Mouse (Mus musculus): ENCODE measurements at regions not wholly inside any gene's neighbourhood (a gene's known extent, or its start where the extent isn't known, plus 50 kb on each side); places are given as distances from the start of the nearest gene placed in this dataset.

DNA sequence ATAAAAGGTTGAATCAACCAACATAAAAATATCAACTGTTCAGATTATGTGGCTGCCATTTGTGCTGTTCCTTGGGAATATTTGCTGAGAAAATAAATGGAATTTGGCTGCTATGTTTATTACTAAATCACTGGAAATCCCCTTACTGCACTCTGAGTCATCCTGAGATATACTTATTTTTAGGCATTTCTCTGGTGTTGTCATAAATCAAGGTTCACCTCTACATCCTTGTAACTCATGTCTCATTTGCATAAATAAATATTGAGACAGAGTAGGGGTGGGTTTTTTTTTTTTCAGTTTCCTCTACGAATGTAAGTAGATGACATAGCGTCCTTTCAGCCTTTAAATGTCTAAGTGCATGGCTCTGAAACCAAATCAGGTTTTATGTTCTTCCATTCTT, 191.9 kb upstream of the Fat1 start:
- no peak for ATAC-seq (replicated peaks in 1 of 2; ENCODE audit: insufficient read depth in 1 of 2, low FRiP score in 2 of 2, low TSS enrichment in 1 of 2, low read depth in 1 of 2, poor library complexity in 2 of 2, severe bottlenecking in 2 of 2)

DNA sequence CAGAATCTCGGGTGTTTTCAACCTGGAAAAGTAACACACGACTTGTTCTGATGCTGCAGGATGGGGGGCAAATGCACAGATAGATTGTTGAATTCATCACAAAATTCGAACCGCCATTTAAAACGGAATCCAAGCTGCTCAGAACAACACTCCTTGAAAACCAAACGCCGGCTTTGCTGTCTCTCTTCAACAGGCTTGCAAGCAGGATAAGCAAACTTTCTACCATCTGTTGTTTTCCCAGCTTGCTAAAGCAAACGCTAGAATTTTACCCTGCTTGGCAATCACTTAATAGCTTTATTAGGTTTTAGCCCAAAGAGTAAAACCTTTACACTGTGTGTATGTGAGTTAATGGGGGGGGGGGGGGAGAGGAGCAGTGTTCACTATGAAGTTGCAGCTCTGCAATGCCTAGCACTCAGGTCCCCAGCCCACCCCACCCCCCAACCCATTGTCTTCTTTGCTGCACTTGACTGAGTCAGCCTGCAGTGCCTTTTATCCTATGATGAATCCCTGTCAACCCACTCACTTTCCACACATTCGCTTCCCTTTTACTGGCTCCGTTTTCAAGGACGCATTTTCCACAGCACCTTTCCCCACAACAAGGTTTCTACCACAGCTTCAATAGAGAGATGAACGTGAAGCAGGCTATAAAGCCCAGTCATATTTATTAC, 190.1 kb upstream of the Fat1 start:
- ATAC-seq (replicated peaks in 1 of 2; ENCODE audit: insufficient read depth in 1 of 2, low FRiP score in 2 of 2, low TSS enrichment in 1 of 2, low read depth in 1 of 2, poor library complexity in 2 of 2, severe bottlenecking in 2 of 2), result no peak

DNA sequence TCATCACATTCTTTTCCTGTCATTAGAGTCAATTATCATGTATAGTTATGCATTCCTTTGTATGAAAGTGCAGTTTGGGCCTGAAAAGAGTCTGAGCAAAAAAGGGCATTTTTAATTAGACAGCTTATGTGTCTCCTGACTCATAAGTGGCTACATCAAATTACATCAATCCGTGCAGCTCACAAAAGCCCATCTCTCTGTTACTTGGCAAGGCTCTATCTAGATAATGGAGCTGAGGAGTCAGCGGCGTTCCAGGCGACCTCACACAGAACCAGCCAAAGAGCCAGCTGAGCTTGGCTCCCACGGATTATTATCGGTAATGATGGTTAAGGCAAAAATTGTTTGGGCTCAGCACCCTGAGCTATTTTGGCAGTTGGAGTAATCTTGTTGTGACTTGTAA, 176.5 kb upstream of the Fat1 start:
- ATAC-seq (replicated peaks in 1 of 2; ENCODE audit: insufficient read depth in 1 of 2, low FRiP score in 2 of 2, low TSS enrichment in 1 of 2, low read depth in 1 of 2, poor library complexity in 2 of 2, severe bottlenecking in 2 of 2), result no peak

DNA sequence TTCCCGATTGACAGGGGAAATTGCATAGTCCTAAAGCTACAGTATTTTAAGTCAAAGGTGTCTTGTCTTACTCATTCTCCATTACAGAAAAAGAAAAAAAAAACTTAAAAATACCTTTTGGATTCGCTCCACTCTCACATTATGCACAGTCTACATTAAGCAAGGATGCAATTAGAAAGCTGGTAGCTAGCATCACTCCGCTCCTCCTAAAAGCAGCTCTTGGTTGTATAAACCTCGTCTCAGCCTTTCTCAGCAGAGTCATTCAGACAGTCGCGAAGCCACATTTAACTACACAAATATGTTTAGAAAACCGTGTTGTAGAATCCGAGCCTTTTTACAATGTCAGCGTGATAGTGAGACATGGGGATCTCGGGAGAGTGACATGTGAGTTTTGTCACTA, 172.5 kb upstream of the Fat1 start:
- no peak for ATAC-seq (replicated peaks in 1 of 2; ENCODE audit: insufficient read depth in 1 of 2, low FRiP score in 2 of 2, low TSS enrichment in 1 of 2, low read depth in 1 of 2, poor library complexity in 2 of 2, severe bottlenecking in 2 of 2)

DNA sequence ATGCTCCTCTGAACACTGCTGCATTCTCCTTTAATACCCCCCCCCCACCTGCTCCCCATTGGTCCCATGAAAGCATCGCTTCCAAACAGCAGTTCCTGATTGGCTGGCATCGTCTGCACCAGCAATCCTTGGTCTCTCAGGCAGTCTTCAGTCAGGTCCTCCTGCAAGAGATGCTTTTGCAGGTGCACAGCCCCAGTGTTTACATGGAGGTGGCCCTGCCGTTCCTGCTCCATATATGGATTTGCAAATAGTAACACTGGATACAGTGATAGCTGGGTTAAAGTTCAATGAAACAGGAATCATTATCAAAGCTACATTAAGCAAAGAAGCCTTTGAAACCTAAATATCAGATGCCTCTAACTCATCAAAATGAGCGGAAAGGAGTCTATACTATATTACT, 170.1 kb upstream of the Fat1 start:
- no peak for ATAC-seq (replicated peaks in 1 of 2; ENCODE audit: insufficient read depth in 1 of 2, low FRiP score in 2 of 2, low TSS enrichment in 1 of 2, low read depth in 1 of 2, poor library complexity in 2 of 2, severe bottlenecking in 2 of 2)

DNA sequence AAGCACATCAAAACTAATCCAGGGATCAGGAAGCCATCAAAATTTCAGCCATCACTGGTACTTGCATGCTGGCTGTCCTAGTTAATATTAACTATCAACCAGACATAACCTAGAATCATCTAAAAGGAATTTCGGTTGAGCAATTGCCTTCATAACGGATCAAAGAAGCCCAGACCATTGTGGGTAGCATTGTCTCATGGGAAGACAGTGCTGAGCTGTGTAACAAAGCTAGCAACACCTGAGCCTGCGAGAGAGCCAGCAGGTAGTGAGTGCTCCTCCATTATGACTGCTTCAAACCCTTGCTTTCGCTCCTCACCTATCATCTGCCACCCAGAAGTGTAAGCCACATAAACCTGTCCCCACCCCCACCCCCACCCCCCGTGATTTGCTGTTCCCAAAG, 169.6 kb upstream of the Fat1 start:
- no peak for ATAC-seq (replicated peaks in 1 of 2; ENCODE audit: insufficient read depth in 1 of 2, low FRiP score in 2 of 2, low TSS enrichment in 1 of 2, low read depth in 1 of 2, poor library complexity in 2 of 2, severe bottlenecking in 2 of 2)

DNA sequence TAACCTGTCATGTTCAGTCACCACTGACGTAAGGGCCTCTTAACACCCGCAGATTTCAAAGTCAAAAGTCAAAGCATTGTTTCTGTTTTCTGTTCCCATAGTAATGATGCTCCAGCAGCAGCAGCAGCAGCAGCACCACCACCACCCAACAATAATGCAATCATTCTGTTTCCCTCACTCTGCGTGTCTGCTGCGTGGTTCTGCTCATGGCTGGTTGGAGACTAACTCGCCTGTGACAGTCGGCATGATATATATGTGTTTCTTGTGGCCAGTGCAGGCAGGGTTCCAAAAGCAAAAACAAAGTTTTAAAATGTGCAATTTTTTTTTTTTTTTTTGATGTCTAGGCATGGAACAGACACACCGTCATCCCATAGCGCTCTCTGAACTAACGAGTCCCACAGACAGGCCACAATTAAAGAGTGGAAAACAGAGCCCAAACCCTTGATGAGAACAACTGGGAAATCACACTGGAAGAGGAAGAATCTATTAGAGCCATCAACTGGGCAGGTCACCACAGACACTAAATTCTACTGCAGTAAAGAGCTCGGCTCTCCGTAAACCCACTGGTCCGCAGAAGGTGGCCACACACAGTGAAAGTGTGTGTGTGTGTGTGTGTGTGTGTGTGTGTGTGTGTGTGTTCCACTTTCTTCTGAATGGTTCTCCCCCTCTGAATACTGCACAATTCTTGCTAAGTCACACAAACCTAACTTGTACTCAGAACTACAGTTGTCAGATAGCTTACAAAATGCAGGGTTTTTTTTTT, 169.0 kb upstream of the Fat1 start:
- ATAC-seq (replicated peaks in 1 of 2; ENCODE audit: insufficient read depth in 1 of 2, low FRiP score in 2 of 2, low TSS enrichment in 1 of 2, low read depth in 1 of 2, poor library complexity in 2 of 2, severe bottlenecking in 2 of 2), result peak; percentile 78 to 81

DNA sequence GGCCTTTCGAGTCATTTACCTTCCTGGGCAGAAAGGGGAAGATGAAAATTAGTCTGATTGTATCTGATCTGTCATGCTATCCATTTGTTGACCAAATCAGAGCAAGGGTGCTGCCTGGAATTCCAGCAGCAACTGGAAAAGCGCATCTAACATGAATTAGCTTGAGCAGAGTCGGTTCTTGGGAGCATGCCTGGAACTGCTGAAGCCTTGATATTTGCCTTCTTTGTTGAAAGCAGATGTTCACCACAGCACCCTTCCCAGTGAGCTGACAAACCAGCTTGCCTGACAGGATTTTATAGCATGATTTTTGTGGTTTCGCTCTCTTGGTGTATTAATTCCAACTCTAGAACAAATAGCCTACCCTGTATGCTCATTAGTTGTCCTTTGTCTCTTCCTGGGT, 168.0 kb upstream of the Fat1 start:
- ATAC-seq (replicated peaks in 1 of 2; ENCODE audit: insufficient read depth in 1 of 2, low FRiP score in 2 of 2, low TSS enrichment in 1 of 2, low read depth in 1 of 2, poor library complexity in 2 of 2, severe bottlenecking in 2 of 2), result no peak

DNA sequence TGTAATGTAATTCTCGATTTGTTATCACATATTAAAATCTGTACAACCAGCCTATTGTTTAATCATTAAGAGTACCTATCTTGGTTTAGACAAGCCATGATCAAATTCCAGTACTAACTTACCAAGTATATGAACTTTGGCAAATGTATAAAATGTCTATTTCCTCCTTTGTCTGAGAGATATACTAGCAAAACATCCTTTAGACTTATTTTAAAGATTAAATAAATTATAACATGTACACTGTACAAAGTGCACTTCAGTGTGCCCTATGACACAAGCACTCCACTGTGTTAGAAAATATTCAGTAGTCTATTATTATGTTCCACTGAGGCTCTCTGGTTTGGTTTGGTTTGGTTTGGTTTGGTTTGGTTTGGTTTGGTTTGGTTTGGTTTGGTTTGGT, 156.0 kb upstream of the Fat1 start:
- no peak for ATAC-seq (replicated peaks in 1 of 2; ENCODE audit: insufficient read depth in 1 of 2, low FRiP score in 2 of 2, low TSS enrichment in 1 of 2, low read depth in 1 of 2, poor library complexity in 2 of 2, severe bottlenecking in 2 of 2)

DNA sequence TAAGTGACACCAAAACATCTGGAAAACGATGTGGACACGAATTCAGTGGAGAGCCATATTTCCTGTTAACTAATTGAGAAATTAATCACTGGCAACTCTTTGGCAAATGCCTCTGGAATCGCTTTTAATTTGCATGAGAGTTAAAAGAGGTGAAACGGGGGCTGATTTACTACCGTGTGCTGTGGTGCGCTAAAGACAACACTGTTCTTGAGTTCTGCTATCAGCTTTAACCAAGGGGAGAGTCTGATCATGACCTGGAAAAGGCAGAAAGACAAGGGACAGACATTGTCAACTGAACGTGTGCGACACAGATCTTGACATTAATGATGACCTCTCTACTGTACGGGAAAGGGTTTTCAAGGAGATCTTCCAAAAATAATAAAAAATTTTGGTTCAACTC, 152.8 kb upstream of the Fat1 start:
- no peak for ATAC-seq (replicated peaks in 1 of 2; ENCODE audit: insufficient read depth in 1 of 2, low FRiP score in 2 of 2, low TSS enrichment in 1 of 2, low read depth in 1 of 2, poor library complexity in 2 of 2, severe bottlenecking in 2 of 2)

DNA sequence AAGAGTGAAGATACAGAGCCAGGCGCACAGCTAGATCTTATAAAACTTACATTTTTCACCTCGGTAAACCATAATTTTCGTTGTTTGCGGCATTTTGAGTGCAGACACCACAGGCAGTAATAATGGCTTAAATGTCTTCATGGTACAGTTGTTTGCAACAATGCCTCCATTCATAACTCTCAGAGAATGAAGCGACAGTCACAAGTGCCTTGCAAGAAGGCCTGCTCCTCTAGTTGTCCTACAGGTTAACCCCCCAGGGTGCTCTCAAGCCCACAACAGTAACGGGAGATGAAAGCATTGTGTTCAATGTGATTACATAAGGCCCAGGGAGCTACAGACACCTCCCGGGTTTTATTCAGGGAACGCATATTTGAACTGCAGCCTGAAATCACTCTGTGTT, 150.1 kb upstream of the Fat1 start:
- no peak for ATAC-seq (replicated peaks in 1 of 2; ENCODE audit: insufficient read depth in 1 of 2, low FRiP score in 2 of 2, low TSS enrichment in 1 of 2, low read depth in 1 of 2, poor library complexity in 2 of 2, severe bottlenecking in 2 of 2)

DNA sequence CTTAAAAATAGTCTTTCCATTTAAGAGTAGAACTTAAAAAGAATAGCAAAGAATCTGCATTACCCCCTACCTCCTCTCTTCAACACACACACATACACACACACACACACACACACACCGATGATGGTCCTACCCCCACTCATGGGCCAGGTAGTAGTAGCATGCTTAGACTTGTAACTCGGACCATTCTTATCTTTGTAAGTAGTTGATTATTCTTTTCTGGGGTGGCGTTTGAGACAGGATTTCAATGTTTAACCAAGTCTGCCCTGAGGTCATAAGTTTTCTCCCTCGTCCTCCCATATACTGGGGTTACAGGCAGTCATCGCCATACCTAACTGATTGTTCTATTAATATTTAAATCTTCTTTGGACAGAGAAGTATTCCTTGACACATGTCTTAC, 148.5 kb upstream of the Fat1 start:
- ATAC-seq (replicated peaks in 1 of 2; ENCODE audit: insufficient read depth in 1 of 2, low FRiP score in 2 of 2, low TSS enrichment in 1 of 2, low read depth in 1 of 2, poor library complexity in 2 of 2, severe bottlenecking in 2 of 2), result no peak

DNA sequence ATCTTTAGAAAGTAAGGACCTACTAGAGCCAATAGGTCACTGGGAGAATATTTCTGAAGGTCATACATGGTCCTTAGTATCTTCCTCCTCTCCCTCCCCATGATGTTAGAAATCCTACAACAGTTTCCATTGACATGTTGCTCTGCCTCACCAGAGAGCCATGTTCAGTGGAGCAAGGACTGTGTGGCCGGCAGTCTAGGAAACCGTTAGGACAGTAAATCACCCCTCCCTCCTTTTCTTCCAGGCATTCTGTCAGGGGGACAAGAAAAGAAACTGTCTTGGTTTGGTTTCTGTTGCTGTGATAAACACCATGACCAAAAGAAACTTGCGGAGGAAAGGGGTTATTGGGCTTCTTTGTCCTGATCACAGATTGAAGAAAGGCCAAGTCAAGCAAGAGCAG, 147.0 kb upstream of the Fat1 start:
- no peak for ATAC-seq (replicated peaks in 1 of 2; ENCODE audit: insufficient read depth in 1 of 2, low FRiP score in 2 of 2, low TSS enrichment in 1 of 2, low read depth in 1 of 2, poor library complexity in 2 of 2, severe bottlenecking in 2 of 2)

DNA sequence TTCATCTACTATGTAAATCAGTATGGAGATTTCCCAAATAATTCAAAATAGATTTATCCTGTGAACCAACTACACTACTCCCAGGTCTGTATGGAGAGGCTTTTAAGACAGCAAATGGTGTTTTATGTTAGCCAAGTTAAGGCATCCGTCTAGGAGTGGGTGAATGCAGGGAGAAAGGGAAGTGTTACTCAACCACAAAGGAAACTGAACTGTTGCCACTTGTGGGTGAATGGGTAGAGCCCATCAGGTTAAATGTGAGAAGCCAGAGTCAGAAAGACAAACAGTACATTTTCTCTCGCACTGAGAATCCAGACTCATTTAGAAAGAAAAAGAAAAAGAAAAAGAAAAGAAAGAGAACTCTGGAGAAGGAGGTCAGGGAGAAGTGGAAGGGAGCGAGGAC, 135.7 kb upstream of the Fat1 start:
- ATAC-seq (replicated peaks in 1 of 2; ENCODE audit: insufficient read depth in 1 of 2, low FRiP score in 2 of 2, low TSS enrichment in 1 of 2, low read depth in 1 of 2, poor library complexity in 2 of 2, severe bottlenecking in 2 of 2), result peak; percentile 77 to 79

DNA sequence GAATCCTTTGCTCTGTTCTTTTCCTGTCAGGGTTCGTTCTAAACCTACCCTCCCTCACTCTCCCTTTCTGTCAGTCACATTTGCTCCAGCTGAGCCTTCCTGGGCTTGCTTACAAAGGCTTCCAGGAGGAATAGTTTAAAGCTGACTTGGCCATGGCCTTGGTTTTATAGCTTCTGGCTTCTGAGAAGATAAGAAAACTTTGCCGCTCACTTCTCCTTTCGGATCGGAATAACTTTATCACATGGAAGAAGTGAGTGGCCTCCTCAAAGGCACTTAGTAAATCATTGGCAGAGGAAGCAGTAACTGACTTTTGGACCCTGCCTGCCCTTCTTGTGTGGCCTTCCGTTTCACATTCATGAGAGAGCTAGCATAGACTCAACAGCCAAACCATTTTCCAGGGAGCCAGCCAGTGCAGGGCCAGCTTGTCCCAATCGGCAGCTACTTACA, 134.4 kb upstream of the Fat1 start:
- peak; percentile 73 to 78 for ATAC-seq (replicated peaks in 1 of 2; ENCODE audit: insufficient read depth in 1 of 2, low FRiP score in 2 of 2, low TSS enrichment in 1 of 2, low read depth in 1 of 2, poor library complexity in 2 of 2, severe bottlenecking in 2 of 2)

DNA sequence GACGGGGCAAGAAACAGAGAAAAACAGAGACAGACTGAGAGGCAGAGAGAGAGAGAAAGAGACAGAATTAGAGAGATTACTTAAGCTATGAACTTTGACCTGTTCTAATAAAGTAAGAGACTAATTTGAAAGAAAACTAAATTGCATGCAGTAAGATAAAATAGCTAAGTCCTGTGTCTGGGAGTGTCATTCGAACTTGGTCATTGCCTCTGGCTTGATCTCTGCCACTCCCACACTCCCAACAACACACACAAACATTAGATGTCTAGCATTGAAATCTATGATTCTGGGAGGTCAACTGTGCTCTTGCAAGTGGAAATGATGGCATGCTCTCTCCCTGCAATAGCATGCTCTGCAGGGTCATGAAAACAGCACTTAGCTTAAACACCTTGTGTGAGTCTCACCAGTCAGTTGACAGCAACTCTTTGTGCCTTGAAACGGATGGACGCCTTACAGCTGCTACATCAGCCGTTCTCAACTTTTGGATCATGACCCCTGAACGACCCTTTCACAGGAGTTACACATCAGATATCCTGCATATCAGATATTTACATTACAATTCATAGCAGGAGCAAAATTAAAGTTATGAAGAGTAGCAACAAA, 133.5 kb upstream of the Fat1 start:
- no peak for ATAC-seq (replicated peaks in 1 of 2; ENCODE audit: insufficient read depth in 1 of 2, low FRiP score in 2 of 2, low TSS enrichment in 1 of 2, low read depth in 1 of 2, poor library complexity in 2 of 2, severe bottlenecking in 2 of 2)

DNA sequence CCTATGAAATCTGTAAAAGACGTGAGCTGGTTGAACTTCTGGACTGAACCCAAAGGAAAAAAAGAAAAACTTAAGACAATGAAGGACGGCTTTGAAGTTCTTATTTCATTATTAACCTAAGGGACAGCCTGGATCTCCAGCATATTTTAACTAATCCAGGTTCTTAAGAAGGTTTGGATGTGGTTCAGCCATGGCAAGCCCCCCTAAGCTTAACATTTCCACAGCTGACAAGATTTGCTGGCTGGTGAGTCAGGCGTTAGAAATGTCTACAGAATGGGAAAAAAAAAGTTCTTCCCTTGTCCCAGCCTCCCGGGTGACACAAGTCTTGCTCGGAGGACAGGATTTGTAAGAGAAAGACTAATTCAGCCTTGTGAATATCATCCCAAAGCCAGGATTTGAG, 132.9 kb upstream of the Fat1 start:
- no peak for ATAC-seq (replicated peaks in 1 of 2; ENCODE audit: insufficient read depth in 1 of 2, low FRiP score in 2 of 2, low TSS enrichment in 1 of 2, low read depth in 1 of 2, poor library complexity in 2 of 2, severe bottlenecking in 2 of 2)

DNA sequence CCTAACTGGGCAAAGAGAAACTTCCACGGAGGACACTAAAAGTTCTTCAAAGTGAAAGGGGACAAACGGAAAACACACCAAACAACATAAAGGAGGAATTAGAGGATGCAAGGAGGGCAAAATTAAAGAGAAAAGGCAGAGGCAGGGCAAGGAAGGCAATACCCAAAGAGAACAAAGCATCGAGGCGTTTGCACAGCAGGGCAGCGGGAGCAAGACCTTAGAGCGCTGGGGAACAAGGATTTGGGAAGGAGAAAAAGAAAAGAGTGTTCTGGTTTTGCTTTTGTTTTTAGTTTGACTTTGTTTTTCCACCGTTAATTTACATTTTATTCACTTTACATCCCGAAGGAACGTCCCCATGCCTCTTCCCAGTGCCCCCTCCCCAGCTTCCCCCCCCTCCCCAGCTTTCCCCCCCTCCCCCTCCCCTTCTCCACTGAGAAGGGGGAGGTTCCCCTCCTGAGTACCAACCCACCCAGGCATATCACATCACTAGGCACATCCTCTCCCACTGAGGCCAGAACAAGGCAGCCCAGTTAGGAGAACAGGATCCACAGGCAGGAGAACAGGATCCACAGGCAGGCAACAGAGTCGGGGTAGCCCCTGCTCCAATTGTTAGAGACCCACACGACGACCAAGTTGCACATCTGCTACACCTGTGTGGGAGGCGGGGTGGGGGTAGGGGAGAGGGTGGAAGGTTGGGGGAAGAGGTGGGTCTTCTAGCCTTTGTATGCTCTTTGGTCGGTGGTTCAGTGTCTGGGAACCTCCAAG, 130.7 kb upstream of the Fat1 start:
- no peak for ATAC-seq (replicated peaks in 1 of 2; ENCODE audit: insufficient read depth in 1 of 2, low FRiP score in 2 of 2, low TSS enrichment in 1 of 2, low read depth in 1 of 2, poor library complexity in 2 of 2, severe bottlenecking in 2 of 2)
